8 mouse cellular contexts compared by ENCODE assay signal in the genomic region with DNA sequence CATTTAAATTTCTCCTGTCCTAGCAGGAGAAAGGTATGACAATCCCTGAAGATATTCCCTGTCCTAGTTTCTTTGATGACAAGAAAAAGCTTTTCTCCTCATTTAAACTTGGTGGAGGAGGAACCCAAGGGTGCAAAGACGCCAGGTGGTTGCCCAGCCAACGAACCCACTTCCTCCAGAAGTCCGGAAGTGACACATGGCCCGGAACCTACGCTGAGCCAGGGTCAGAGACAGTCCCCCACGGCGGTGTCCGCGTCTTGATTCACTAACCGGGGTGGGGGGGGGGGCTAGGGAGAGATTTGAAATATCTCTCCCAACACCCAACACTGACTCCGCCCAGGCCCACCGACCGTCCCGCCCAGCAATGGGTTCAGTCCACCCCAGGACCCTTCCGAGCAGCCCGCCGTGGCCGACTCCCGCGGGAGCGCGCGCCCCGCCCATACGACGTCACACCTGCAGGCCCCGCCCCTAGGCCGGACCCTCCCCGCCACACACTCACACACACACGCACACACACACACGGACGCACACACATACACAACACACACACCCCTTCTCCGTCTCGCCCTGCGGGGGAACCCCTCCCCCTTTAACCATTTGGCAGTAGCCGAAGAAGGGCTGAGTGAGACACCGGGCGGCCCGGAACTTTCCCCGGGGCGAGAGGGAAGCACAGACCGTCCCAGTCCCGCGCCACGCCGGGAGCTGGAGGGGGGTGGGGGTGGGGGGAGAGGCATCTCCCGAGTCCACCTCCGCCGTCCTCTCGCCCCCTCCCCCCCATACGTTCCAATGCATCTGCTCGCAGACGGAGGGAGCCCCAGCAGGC. TPM values are rescaled to one million over a fixed set of nuclear protein-coding genes. Genes with fewer than 3 reads are reported as not detected.
DNase-seq lines count a peak whose midpoint lies in the region; ATAC-seq and TF ChIP-seq lines count a peak whose summit lies in the region.

No protein-coding gene starts in this region.

- ATAC-seq in Patski: peak; percentile 52
- ATAC-seq in hindbrain, embryonic 12.5 days (ENCODE audit: low FRiP score): peak; percentile 68

- DNase-seq in Patski (ENCODE audit: low read depth, low spot score): no peak
- DNase-seq in cerebellum, postnatal 10 days: peak; percentile 97
- DNase-seq in frontal cortex, postnatal 10 days (ENCODE audit: low spot score in 2 of 2): peak; percentile 84 to 87
- DNase-seq in layer of hippocampus, postnatal 14 days (ENCODE audit: low spot score in 2 of 2): peak; percentile 89
- DNase-seq in lung, postnatal 10 days: peak; percentile 95
- DNase-seq in ovary, postnatal 14 days (ENCODE audit: low spot score): peak; percentile 92
- peak; percentile 94 for DNase-seq in thymus, postnatal 14 days

- in situ Hi-C loops in Patski (cut with MboI; ENCODE audit: low pct_unique_long_range_greater_than_20kb): no loop called here

- no peaks in the 10 kb centered on the region for H3K27me3 ChIP-seq in Patski
- H3K27me3 ChIP-seq in hindbrain, embryonic 12.5 days: no peaks in the 10 kb centered on the region

- H3K9ac ChIP-seq in hindbrain, embryonic 12.5 days: peak overlapping the region; percentile 91

- H3K4me1 ChIP-seq in hindbrain, embryonic 12.5 days: peaks cover 7% of the 10 kb centered on the region

- peak overlapping the region; percentile 74 for H3K4me2 ChIP-seq in hindbrain, embryonic 12.5 days (replicated peaks)

- 0 out of 2 replicates have a peak, but pooled peaks cover 6% of the 10 kb centered on the region for H3K36me3 ChIP-seq in hindbrain, embryonic 12.5 days

- H3K27ac ChIP-seq in hindbrain, embryonic 12.5 days: peak overlapping the region; percentile 95

- no peaks in the 10 kb centered on the region for H3K9me3 ChIP-seq in hindbrain, embryonic 12.5 days (replicated peaks)

- WGBS in hindbrain, embryonic 12.5 days: under 1% methylated on average over 51 of the region's 53 CpGs

- peak overlapping the region; percentile 89 for H3K4me3 ChIP-seq in hindbrain, embryonic 12.5 days

- CTCF ChIA-PET in Patski (lab: Charles Lee): interaction anchor here (0.6 kb wide), 1 partner anchor 19 kb away, joined by 3 read pairs; no protein-coding TSS in a partner anchor

- POLR2A ChIA-PET in Patski (lab: Charles Lee): no interaction called here

- no peak for TF ChIP-seq CTCF in Patski (IDR thresholded peaks at IDR 0.05)

RNA-seq across cellular contexts. Expression of a gene that starts 1.8 kb away (rescaled TPM):
- 27.2 TPM for polyA plus RNA-seq in Patski (2021)
- 15.9 and 16.2 TPM in 2 replicates for polyA plus RNA-seq in hindbrain, embryonic 12.5 days (2016; fragmentation: Nextera tagmentation; extraction: Ambion mirVana)
- total RNA-seq in layer of hippocampus, postnatal 14 days (2021): 10 to 100 TPM; 27.9 to 33.5 TPM

RNA-seq across cellular contexts. Expression of a gene that starts 40.2 kb away (rescaled TPM):
- 13.1 TPM for polyA plus RNA-seq in Patski (2021)
- polyA plus RNA-seq in hindbrain, embryonic 12.5 days (2016; fragmentation: Nextera tagmentation; extraction: Ambion mirVana): 47.6 and 48.7 TPM in 2 replicates
- total RNA-seq in layer of hippocampus, postnatal 14 days (2021): 10 to 100 TPM; 12.8 to 13.6 TPM
